Mouse (Mus musculus): ENCODE measurements at regions not wholly inside any gene's neighbourhood (a gene's known extent, or its start where the extent isn't known, plus 50 kb on each side); places are given as distances from the start of the nearest gene placed in this dataset.

DNA sequence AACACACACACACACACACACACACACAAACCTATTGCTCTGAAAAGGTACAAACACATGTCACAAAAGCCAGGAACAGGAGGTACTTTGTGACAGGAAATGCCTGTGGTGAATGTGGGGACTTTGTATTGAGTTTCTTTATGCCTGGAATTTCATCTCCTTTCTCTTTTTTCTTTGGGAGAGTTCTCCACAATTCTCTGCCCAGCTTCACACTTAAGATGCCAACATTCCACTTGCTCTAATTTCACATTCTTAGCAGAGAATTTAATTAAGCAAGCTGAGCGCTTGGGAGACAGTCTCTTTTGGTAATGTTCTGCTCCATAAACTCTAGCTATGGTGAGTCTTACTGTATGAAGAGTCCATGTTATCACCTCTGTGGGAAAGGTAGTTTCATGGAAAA is 1059.1 kb downstream of the Tbl1xr1 start:
- TF ChIP-seq FOSL1 (IDR thresholded peaks at IDR 0.05; ENCODE audit: insufficient read depth, low read length, poor library complexity, severe bottlenecking) (no peak), CTCF (IDR thresholded peaks at IDR 0.05; ENCODE audit: control insufficient read depth, insufficient read depth, insufficient read length) (no peak)
